Mouse (Mus musculus) liver, postnatal 0 days (tissue): ENCODE data around the gene Acvr1c.

Experiments
- CTCF ChIP-seq: sonication (generic); IDR thresholded peaks from 2 replicates; pipeline ENCODE4 v1.5.1; 2016; ENCODE audit warnings: antibody characterized with exemption, low read depth
- EP300 ChIP-seq: IDR thresholded peaks from 2 replicates; pipeline ENCODE4 v1.6.1; 2016; ENCODE audit warnings: antibody characterized with exemption, low read depth, mild to moderate bottlenecking

- TF ChIP-seq CTCF (no peak), EP300 (no peak)
Measured at GRCm38 (mm10) chr2:58403481-58403880, 45.8 kb upstream of the Acvr1c start.
